Mouse (Mus musculus): ENCODE data around the gene Hist1h2ag. TPM values are rescaled to one million over a fixed set of nuclear protein-coding genes. Genes with fewer than 3 reads are reported as not detected.

The Hist1h2ag gene
- polyA plus RNA-seq, 1 experiment from 2014 or later = 33.8 TPM

DNA sequence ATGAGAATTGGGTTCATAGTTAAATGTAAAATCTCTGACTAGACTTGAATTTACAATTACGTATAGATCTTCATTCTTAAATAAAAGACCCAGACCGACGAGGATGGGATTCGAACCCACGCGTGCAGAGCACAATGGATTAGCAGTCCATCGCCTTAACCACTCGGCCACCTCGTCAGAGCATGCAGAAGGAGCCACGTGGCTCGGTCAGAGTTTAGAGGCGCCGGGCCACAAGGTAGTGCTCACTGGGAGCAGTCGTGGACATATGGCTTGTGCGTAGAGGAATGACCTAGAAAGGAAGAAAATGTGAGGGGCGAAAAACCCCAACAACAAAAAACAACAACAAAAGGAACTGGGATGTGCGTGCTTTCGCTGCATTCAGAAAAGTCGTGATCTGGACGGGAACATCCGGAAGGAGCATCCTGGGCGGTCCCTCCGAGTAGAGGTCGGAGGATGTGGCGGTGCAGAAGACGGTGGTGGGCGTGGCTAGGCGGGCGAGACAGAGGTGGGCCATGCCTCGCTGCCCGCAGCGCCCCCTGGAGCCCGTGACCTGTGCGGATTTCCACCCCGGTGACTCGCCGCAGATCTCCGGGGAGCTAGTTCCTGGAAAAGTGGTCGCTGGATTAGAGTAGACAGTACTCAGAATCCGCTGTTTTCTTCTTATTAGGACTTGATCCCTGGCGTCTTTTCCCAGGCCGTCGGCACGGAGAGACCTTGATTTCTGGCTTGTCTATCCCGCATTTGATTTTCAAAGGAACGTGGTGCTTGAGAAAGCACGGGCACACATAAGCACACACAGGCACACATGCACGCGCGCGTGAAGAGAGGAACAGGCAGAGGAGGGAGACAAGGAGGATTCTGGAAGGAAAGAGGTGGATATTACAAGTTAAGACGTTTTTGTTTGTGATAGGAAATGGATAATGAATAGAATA is 8.1 kb upstream of the Hist1h2ag start:
- DNase-seq (ENCODE audit: low spot score) (peak; percentile 97), ATAC-seq (replicated peaks; ENCODE audit: low FRiP score, low read depth) (peak; percentile 97)
- under 1% methylated on average over 52 of the region's 52 CpGs for WGBS
- Histone ChIP-seq H3K9me3 (replicated peaks; ENCODE audit: low read length) (no peaks in the 10 kb centered on the region), H3K36me3 (ENCODE audit: insufficient read depth, low read length) (no peaks in the 10 kb centered on the region), H3K27me3 (ENCODE audit: insufficient read depth, low read length) (no peaks in the 10 kb centered on the region), H3K4me3 (replicated peaks; ENCODE audit: low read depth, low read length) (peak overlapping the region; percentile 52), H3K9ac (ENCODE audit: low read depth, low read length) (peak overlapping the region; percentile 60), H3K4me1 (replicated peaks; ENCODE audit: insufficient read depth, low read length) (no peaks in the 10 kb centered on the region), H3K4me2 (ENCODE audit: low read length) (peak overlapping the region; percentile 67), H3K27ac (peak overlapping the region; percentile 82)
- TF ChIP-seq CTCF (IDR thresholded peaks at IDR 0.05; ENCODE audit: low read depth) = peak; percentile 83

DNA sequence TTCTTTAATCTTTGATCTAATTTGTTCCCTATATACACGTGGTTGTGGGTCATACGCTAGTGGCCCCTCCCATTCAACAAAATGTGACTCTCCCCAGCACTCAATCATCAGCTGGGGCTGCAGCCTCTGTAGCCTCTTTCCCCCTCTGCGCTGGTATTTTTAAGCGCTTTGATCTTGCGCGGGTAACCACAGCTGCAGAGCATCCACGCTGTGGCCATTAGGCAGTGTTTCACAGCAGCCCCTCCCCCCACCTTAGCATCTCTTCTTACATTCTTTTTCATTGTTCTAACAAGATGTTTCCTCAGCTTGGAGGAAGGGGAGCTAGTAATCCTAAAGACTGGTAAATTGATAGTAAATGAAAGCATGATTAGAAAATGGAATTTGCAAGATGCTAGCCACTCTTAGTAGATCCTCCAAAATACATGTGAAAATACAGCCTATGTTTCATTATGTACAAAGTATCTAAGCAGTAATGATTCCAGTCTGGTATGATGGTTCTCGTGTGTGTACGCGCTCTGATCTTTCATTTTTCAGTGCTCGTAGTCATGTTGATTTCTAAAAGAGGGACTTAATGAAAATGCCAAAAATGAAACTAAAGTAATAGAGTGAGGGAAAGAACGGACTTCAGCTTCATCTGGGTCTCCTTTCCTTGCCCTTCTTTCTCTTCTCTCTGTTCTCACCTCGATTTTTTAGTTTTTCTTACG is 7.1 kb upstream of the Hist1h2ag start:
- peak overlapping the region; percentile 67 for H3K4me2 ChIP-seq (ENCODE audit: low read length)
- peak overlapping the region; percentile 72 for H3K27ac ChIP-seq
- peak overlapping the region; percentile 52 for H3K4me3 ChIP-seq (replicated peaks; ENCODE audit: low read depth, low read length)
- H3K9ac ChIP-seq (ENCODE audit: low read depth, low read length) = no peak overlapping the region; the same call in 1 of the 2 replicates
- DNase-seq (ENCODE audit: low spot score) = peak; percentile 87
- no peaks in the 10 kb centered on the region for H3K4me1 ChIP-seq (replicated peaks; ENCODE audit: insufficient read depth, low read length)
- 0 out of 2 replicates have a peak, but pooled peaks have one; percentile 37 for ATAC-seq (replicated peaks; ENCODE audit: low FRiP score, low read depth)
- H3K9me3 ChIP-seq (replicated peaks; ENCODE audit: low read length) = no peaks in the 10 kb centered on the region
- WGBS = under 1% methylated on average over 14 of the region's 14 CpGs
- no peaks in the 10 kb centered on the region for H3K27me3 ChIP-seq (ENCODE audit: insufficient read depth, low read length)
- H3K36me3 ChIP-seq (ENCODE audit: insufficient read depth, low read length) = no peaks in the 10 kb centered on the region
- no peak for TF ChIP-seq CTCF (IDR thresholded peaks at IDR 0.05; ENCODE audit: low read depth)

DNA sequence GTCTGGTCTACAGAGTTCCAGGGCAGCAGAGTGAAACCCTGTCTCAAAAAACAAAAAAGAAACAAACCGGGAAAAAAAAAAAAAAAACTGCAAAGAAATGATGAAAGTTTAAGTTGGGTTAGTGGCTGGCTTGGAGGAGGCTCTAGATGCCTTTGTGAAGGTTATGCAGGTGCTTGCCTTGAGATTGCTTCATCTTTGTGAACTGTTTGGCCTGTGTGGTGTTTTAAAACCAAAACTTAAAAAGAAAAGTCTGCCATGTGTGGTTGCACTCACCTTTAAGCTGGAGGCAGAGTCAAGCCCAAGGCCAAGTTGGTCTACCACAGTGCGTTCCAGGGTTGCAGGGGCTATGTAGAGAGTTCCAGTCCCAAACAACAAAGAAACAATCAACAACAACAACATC is 6.3 kb upstream of the Hist1h2ag start:
- no peak for TF ChIP-seq CTCF (IDR thresholded peaks at IDR 0.05; ENCODE audit: low read depth)
- no peak overlapping the region for H3K4me3 ChIP-seq (replicated peaks; ENCODE audit: low read depth, low read length)
- no peaks in the 10 kb centered on the region for H3K27me3 ChIP-seq (ENCODE audit: insufficient read depth, low read length)
- no peak for DNase-seq (ENCODE audit: low spot score)
- 83% methylated on average over 2 of the region's 2 CpGs for WGBS
- H3K36me3 ChIP-seq (ENCODE audit: insufficient read depth, low read length) = no peaks in the 10 kb centered on the region
- no peaks in the 10 kb centered on the region for H3K4me1 ChIP-seq (replicated peaks; ENCODE audit: insufficient read depth, low read length)
- H3K4me2 ChIP-seq (ENCODE audit: low read length) = no peak overlapping the region
- H3K9me3 ChIP-seq (replicated peaks; ENCODE audit: low read length) = no peaks in the 10 kb centered on the region
- H3K27ac ChIP-seq = no peak overlapping the region
- no peak overlapping the region for H3K9ac ChIP-seq (ENCODE audit: low read depth, low read length)
- no peak for ATAC-seq (replicated peaks; ENCODE audit: low FRiP score, low read depth)

DNA sequence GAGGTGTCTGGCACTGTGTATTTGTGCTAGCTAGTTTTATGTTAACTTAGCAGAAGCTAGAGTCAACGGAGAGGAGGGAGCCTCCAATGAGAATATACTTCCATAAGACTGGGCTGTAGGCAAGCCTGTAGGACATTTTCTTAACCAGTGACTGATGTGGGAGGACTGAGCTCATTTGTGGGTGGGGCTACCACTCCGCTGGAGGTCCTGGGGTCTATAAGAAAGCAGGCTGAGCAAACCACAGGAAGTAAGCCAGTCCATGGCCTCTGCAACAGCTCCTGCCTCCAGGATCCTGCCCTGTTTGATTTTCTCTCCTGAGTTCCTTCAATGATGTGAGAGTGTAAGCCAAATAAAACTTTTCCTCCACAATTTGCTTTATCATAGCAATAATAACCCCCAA is 2.6 kb upstream of the Hist1h2ag start:
- no peaks in the 10 kb centered on the region for H3K27me3 ChIP-seq (ENCODE audit: insufficient read depth, low read length)
- no peaks in the 10 kb centered on the region for H3K9me3 ChIP-seq (replicated peaks; ENCODE audit: low read length)
- H3K4me1 ChIP-seq (replicated peaks; ENCODE audit: insufficient read depth, low read length) = peaks cover 6% of the 10 kb centered on the region; the same call in 1 of the 2 replicates
- H3K27ac ChIP-seq = no peak overlapping the region
- no peak overlapping the region for H3K4me2 ChIP-seq (ENCODE audit: low read length)
- no peak for ATAC-seq (replicated peaks; ENCODE audit: low FRiP score, low read depth)
- no peak overlapping the region for H3K4me3 ChIP-seq (replicated peaks; ENCODE audit: low read depth, low read length)
- no peak overlapping the region for H3K9ac ChIP-seq (ENCODE audit: low read depth, low read length)
- DNase-seq (ENCODE audit: low spot score) = no peak
- 67% methylated on average over 2 of the region's 2 CpGs for WGBS
- no peaks in the 10 kb centered on the region for H3K36me3 ChIP-seq (ENCODE audit: insufficient read depth, low read length)
- no peak for TF ChIP-seq CTCF (IDR thresholded peaks at IDR 0.05; ENCODE audit: low read depth)

DNA sequence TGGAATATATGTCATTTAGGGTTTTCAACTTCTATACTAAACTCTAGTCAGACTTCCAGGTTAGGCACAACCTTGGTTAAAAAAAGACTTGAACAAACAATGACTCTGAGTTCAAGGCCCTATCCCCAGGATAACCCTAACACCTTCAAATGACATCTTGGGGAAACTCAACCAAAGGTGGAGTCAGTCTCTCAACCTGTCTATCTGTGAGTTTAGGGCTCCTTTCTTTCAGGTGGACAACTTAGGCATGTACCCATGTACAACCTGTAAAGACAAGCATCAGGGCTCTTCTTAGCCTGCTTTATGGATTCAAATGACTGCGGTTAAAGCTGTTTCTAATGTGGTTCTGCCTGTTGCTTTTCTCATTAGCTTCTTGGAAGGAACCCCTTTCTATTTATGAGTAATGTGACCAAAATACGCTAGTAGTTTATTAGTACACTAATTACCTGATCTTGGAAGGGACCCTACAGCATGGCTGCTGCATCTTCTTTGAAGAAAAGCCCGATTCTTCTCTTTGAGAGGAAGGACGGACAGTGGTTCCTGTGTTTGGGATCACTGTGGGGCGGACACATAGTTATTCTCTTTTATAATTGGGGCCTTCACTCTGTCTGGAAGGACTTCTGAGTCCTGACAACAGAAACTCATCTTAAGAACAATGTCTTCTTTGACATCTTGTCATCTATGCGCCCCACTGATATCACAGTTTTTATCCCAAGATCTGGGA is 1.9 kb upstream of the Hist1h2ag start:
- H3K36me3 ChIP-seq (ENCODE audit: insufficient read depth, low read length) = no peaks in the 10 kb centered on the region
- WGBS = 88% methylated on average over 6 of the region's 6 CpGs
- H3K27me3 ChIP-seq (ENCODE audit: insufficient read depth, low read length) = no peaks in the 10 kb centered on the region
- H3K9ac ChIP-seq (ENCODE audit: low read depth, low read length) = no peak overlapping the region
- H3K4me3 ChIP-seq (replicated peaks; ENCODE audit: low read depth, low read length) = no peak overlapping the region
- no peak for TF ChIP-seq CTCF (IDR thresholded peaks at IDR 0.05; ENCODE audit: low read depth)
- H3K27ac ChIP-seq = no peak overlapping the region
- no peaks in the 10 kb centered on the region for H3K9me3 ChIP-seq (replicated peaks; ENCODE audit: low read length)
- H3K4me1 ChIP-seq (replicated peaks; ENCODE audit: insufficient read depth, low read length) = peaks cover 6% of the 10 kb centered on the region; the same call in 1 of the 2 replicates
- H3K4me2 ChIP-seq (ENCODE audit: low read length) = peak overlapping the region; percentile 51; the same call in 1 of the 2 replicates
- ATAC-seq (replicated peaks; ENCODE audit: low FRiP score, low read depth) (no peak), DNase-seq (ENCODE audit: low spot score) (no peak)

Measured in kidney, postnatal 0 days (tissue).